Mouse (Mus musculus): Measurements from ENCODE around the gene Ap3m1.
"Not testable (repeated sequence)": the region's sequence is repeated elsewhere in the genome, so short reads cannot be mapped to it uniquely, and the experiment has no call there.

Ap3m1 gene

GRCm38 (mm10) chr14:21052112-21052780, at the start of gene Ap3m1, which contains the start of gene Adk:
Gene Ap3m1, minus strand, starts transcription at chr14:21052508.
Gene Adk, plus strand, starts transcription at chr14:21052574.
- DNase-seq (ENCODE audit: extremely low spot score, low read depth, low spot score), result peak; percentile 89

- no peak for DNase-seq (ENCODE audit: extremely low spot score, low read depth, low spot score)
These were observed 49.3 kb upstream of the Ap3m1 start for GRCm38 (mm10) chr14:21101562-21101961.

GRCm38 (mm10) chr14:21100876-21101275, 48.6 kb upstream of the Ap3m1 start:
- no peak for DNase-seq (ENCODE audit: extremely low spot score, low read depth, low spot score)

GRCm38 (mm10) chr14:21099371-21099770, 47.1 kb upstream of the Ap3m1 start:
- DNase-seq (ENCODE audit: extremely low spot score, low read depth, low spot score), result no peak

- DNase-seq (ENCODE audit: extremely low spot score, low read depth, low spot score), result no peak
These were observed 44.4 kb upstream of the Ap3m1 start for GRCm38 (mm10) chr14:21096689-21097088.

- no peak for DNase-seq (ENCODE audit: extremely low spot score, low read depth, low spot score)
These were observed 44.0 kb upstream of the Ap3m1 start for GRCm38 (mm10) chr14:21096279-21096678.

GRCm38 (mm10) chr14:21094161-21094560, 41.9 kb upstream of the Ap3m1 start:
- not testable (repeated sequence) for DNase-seq (ENCODE audit: extremely low spot score, low read depth, low spot score)

GRCm38 (mm10) chr14:21090930-21091486, 38.7 kb upstream of the Ap3m1 start:
- no peak for DNase-seq (ENCODE audit: extremely low spot score, low read depth, low spot score)

GRCm38 (mm10) chr14:21090400-21090799, 38.1 kb upstream of the Ap3m1 start:
- DNase-seq (ENCODE audit: extremely low spot score, low read depth, low spot score), result no peak

- DNase-seq (ENCODE audit: extremely low spot score, low read depth, low spot score), result no peak
These were observed 36.4 kb upstream of the Ap3m1 start for GRCm38 (mm10) chr14:21088731-21089130.

- DNase-seq (ENCODE audit: extremely low spot score, low read depth, low spot score), result no peak
These were observed 35.2 kb upstream of the Ap3m1 start for GRCm38 (mm10) chr14:21087390-21088060.

GRCm38 (mm10) chr14:21086827-21087351, 34.6 kb upstream of the Ap3m1 start:
- DNase-seq (ENCODE audit: extremely low spot score, low read depth, low spot score), result peak; percentile 70

- DNase-seq (ENCODE audit: extremely low spot score, low read depth, low spot score), result no peak
These were observed 33.8 kb upstream of the Ap3m1 start for GRCm38 (mm10) chr14:21086106-21086505.

GRCm38 (mm10) chr14:21085666-21086065, 33.4 kb upstream of the Ap3m1 start:
- no peak for DNase-seq (ENCODE audit: extremely low spot score, low read depth, low spot score)

GRCm38 (mm10) chr14:21082823-21083222, 30.5 kb upstream of the Ap3m1 start:
- no peak for DNase-seq (ENCODE audit: extremely low spot score, low read depth, low spot score)

GRCm38 (mm10) chr14:21078511-21078910, 26.2 kb upstream of the Ap3m1 start:
- no peak for DNase-seq (ENCODE audit: extremely low spot score, low read depth, low spot score)

- no peak for DNase-seq (ENCODE audit: extremely low spot score, low read depth, low spot score)
These were observed 25.6 kb upstream of the Ap3m1 start for GRCm38 (mm10) chr14:21077939-21078338.

- DNase-seq (ENCODE audit: extremely low spot score, low read depth, low spot score), result no peak
These were observed 24.3 kb upstream of the Ap3m1 start for GRCm38 (mm10) chr14:21076501-21077194.

GRCm38 (mm10) chr14:21075751-21076500, 23.6 kb upstream of the Ap3m1 start:
- DNase-seq (ENCODE audit: extremely low spot score, low read depth, low spot score), result no peak

All from hindlimb bud, embryonic 11.5 days (tissue).